Mouse (Mus musculus): ENCODE results near the gene Art4. TPM values are rescaled to one million over a fixed set of nuclear protein-coding genes. Genes with fewer than 3 reads are reported as not detected.

Art4 gene
- polyA plus RNA-seq, 1 experiment from 2014 or later: 0.06 TPM

DNA sequence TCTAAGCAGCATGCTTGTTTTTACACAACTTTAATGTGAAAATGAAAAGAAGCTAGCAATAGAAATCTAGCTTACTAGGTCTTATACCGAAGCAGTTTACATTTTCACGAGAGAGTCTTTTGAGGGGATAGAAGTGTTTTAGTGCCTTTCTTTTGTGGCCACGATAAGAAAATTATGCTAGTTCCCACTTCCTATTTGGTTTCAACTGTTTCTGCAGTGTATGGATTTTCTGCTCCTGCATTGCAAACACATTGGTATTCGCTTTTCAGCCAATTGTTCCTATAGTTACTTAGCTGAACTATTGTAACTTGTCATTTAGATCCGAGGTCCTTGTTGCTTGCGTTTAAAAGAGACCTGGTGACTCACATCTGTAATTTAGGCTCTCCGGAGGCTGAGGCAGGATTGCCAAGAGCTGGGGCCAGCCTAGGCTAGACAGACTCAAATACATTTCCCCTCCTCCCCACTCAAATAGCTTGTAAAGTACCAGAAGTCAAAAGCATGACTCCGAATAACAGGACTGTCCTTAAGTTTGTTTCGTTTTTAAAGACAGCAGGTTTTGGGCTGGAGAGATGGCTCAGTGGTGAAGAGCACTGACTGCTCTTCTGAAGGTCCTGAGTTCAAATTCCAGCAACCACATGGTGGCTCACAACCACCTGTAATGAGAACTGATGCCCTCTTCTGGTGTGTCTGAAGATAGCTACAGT, 52.7 kb downstream of the Art4 start:
- H3K9ac ChIP-seq (replicated peaks): peak overlapping the region; percentile 93
- no peaks in the 10 kb centered on the region for H3K9me3 ChIP-seq
- 26% methylated on average over 9 of the region's 9 CpGs for WGBS
- peak overlapping the region; percentile 75 for H3K4me3 ChIP-seq
- ATAC-seq (replicated peaks): no peak
- peak overlapping the region; percentile 100 for H3K27ac ChIP-seq (replicated peaks)
- H3K4me1 ChIP-seq: peaks cover 34% of the 10 kb centered on the region
- peak overlapping the region; percentile 72 for H3K4me2 ChIP-seq (replicated peaks)
- no peaks in the 10 kb centered on the region for H3K27me3 ChIP-seq
- no peaks in the 10 kb centered on the region for H3K36me3 ChIP-seq

DNA sequence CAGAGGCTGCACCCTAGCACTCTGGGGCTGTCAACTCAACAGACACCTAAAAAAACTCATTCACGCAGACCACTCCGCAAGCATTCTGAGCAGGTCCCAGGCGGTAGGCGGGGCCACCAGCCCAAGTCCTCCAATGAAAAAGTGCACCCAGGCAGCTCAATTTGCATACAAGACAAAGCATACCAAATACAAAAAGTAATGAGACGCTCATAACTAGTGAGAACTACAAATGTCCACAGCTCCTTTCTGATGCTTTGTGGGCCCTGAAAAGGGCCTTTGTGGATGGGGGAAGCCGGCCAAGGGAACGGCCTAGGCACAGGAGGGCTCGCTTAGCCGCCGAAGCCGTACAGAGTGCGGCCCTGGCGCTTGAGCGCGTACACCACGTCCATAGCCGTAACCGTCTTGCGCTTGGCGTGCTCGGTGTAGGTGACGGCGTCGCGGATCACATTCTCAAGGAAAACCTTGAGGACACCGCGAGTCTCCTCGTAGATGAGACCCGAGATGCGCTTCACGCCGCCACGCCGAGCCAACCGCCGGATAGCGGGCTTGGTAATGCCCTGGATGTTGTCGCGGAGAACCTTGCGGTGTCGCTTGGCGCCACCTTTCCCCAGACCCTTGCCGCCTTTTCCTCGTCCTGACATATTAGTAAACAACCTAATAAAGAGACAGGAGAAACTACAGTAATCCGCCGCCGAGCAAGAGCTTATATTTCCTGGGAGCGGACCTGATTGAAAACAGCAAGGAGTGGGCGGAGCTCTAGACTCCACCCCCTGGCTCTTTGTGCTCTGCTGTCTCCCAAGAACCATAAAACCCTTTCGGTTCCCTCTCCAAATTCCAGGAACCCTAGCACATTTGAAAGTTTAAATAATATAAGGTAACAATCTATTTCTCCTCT, 53.5 kb downstream of the Art4 start, which contains the start of gene Hist4h4:
Gene Hist4h4 (minus strand): TSS at position 677 of the 895 bp plus-strand sequence.
- Histone ChIP-seq H3K9ac (replicated peaks) (peak within 1 kb of the TSS; percentile 93), H3K4me2 (replicated peaks) (peak within 1 kb of the TSS; percentile 72), H3K27me3 (no peaks in the 10 kb centered on the region), H3K9me3 (no peaks in the 10 kb centered on the region), H3K4me3 (peak within 1 kb of the TSS; percentile 75), H3K4me1 (peaks cover 25% of the 10 kb centered on the region), H3K36me3 (no peaks in the 10 kb centered on the region), H3K27ac (replicated peaks) (peak within 1 kb of the TSS; percentile 100)
- under 1% methylated on average over 50 of the region's 50 CpGs for WGBS
- peak; percentile 76 for ATAC-seq (replicated peaks)

DNA sequence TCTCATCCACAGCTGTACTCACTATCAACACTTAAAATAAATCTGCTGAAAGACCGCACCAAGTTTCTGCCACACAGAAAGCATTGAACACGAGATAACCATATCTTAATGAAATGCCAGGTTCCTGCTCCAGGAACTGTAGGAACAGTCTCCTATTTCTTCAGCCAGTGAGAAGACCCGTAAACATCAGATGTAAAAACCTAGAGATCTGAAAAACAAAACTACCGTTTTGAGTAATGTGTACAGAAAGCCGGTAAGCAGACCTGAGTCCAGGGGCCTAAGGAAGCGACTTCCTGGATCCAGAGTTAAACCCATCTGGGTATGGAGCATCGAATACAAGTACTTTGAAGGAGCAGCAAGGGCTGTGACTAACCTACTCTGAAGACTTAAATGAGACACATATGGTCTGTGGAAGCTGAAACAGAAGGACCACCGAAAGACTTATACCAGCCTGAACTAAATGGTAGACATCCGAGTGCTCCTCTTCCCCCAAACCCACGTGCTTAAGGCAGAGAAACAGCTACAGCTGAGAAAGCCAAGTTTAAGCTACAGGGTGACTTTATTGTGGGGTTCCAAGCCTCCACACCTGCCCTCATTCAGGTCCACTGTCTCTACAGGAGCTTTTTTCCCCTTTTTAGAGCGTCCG, 54.3 kb downstream of the Art4 start:
- no peaks in the 10 kb centered on the region for H3K36me3 ChIP-seq
- H3K4me2 ChIP-seq (replicated peaks): peak overlapping the region; percentile 72
- H3K27ac ChIP-seq (replicated peaks): peak overlapping the region; percentile 100
- H3K9ac ChIP-seq (replicated peaks): peak overlapping the region; percentile 93
- H3K4me1 ChIP-seq: peaks cover 21% of the 10 kb centered on the region
- WGBS: 21% methylated on average over 12 of the region's 12 CpGs
- no peaks in the 10 kb centered on the region for H3K9me3 ChIP-seq
- ATAC-seq (replicated peaks): no peak; the same call in 1 of the 2 replicates
- H3K4me3 ChIP-seq: peak overlapping the region; percentile 75
- H3K27me3 ChIP-seq: no peaks in the 10 kb centered on the region

DNA sequence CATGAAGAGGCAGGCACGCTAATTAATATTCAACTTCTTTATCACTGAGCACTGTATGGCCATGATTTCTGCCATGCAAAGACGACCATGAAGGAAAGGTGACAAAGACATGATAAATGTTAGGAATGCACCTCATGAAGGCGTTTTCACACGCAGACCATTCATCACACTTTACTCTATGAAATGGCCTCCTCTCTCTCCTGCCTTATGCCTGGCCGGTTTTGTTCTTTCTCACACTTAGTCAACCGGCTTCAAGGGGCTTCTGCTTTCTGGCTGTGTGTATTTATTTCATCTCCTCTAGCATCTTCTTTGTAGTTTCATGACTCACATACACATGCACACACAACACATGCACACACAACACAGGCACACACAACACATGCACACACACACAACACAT, 56.3 kb downstream of the Art4 start:
- H3K9ac ChIP-seq (replicated peaks): no peak overlapping the region
- H3K4me1 ChIP-seq: peaks cover 14% of the 10 kb centered on the region
- no peak for ATAC-seq (replicated peaks)
- H3K27me3 ChIP-seq: no peaks in the 10 kb centered on the region
- no peak overlapping the region for H3K27ac ChIP-seq (replicated peaks)
- no peak overlapping the region for H3K4me3 ChIP-seq
- no peak overlapping the region for H3K4me2 ChIP-seq (replicated peaks)
- 83% methylated on average over 6 of the region's 6 CpGs for WGBS
- no peaks in the 10 kb centered on the region for H3K9me3 ChIP-seq
- H3K36me3 ChIP-seq: no peaks in the 10 kb centered on the region

DNA sequence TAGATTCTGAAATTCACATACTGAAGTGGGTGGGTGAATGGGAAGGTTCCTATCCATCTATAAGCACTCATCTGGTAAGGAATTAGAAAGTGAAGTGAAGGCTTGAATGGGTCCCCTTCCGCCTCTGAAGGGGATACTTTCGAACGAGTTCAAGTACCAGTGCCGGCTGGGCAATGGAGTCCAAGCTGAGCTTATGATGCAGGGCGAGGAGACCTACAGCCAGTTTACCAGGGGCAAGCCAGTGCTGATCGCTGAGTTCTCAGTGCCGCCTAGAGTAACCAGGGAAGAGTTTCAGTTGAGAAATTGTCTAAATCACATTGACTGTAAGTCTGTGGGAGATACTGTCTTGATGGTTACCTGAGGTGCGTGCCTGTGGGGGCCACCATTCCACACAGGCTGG, 56.8 kb downstream of the Art4 start:
- H3K9me3 ChIP-seq: no peaks in the 10 kb centered on the region
- peaks cover 14% of the 10 kb centered on the region for H3K4me1 ChIP-seq
- no peak overlapping the region for H3K4me2 ChIP-seq (replicated peaks)

More for the DNA sequence above, 56.8 kb downstream of the Art4 start:
- no peak for ATAC-seq (replicated peaks)
- Histone ChIP-seq H3K27ac (replicated peaks) (no peak overlapping the region), H3K9ac (replicated peaks) (no peak overlapping the region), H3K27me3 (no peaks in the 10 kb centered on the region), H3K4me3 (no peak overlapping the region), H3K36me3 (no peaks in the 10 kb centered on the region)
- WGBS: 87% methylated on average over 8 of the region's 8 CpGs

Small RNA genes within 50 kb of the gene (microRNA-seq; reads per million reads assigned to microRNA genes)
- gene Gm44364: not detected

Other genes with a start within 250 kb of the Art4 start
- 0.29 and 0.34 TPM in 2 replicates for gene Plbd1, start 195.8 kb downstream of the Art4 start, polyA plus RNA-seq (2015; fragmentation: Nextera tagmentation; extraction: Ambion mirVana)
- gene Gucy2c, start 76.0 kb downstream of the Art4 start, polyA plus RNA-seq (2015; fragmentation: Nextera tagmentation; extraction: Ambion mirVana): 0.05 TPM in 2 replicates
- gene Hist4h4, start 53.3 kb downstream of the Art4 start, polyA plus RNA-seq (2015; fragmentation: Nextera tagmentation; extraction: Ambion mirVana): 0.97 and 1.1 TPM in 2 replicates
- gene H2afj, start 49.5 kb downstream of the Art4 start, polyA plus RNA-seq (2015; fragmentation: Nextera tagmentation; extraction: Ambion mirVana): 120 and 132 TPM in 2 replicates
- 0.93 and 1.1 TPM in 2 replicates for gene BC049715, start 30.1 kb downstream of the Art4 start, polyA plus RNA-seq (2015; fragmentation: Nextera tagmentation; extraction: Ambion mirVana)
- 79.0 and 82.5 TPM in 2 replicates for gene Wbp11, start 29.5 kb downstream of the Art4 start, polyA plus RNA-seq (2015; fragmentation: Nextera tagmentation; extraction: Ambion mirVana)
- 0.18 TPM in 1 of 2 replicates, not detected in the other for gene Smco3, start 22.3 kb downstream of the Art4 start, polyA plus RNA-seq (2015; fragmentation: Nextera tagmentation; extraction: Ambion mirVana)
- gene Mgp, start 18.1 kb upstream of the Art4 start, polyA plus RNA-seq (2015; fragmentation: Nextera tagmentation; extraction: Ambion mirVana): 7.2 and 8.8 TPM in 2 replicates
- 0.18 and 0.66 TPM in 2 replicates for gene Erp27, start 64.4 kb upstream of the Art4 start, polyA plus RNA-seq (2015; fragmentation: Nextera tagmentation; extraction: Ambion mirVana)
- not detected in 2 replicates for gene Pde6h, start 66.1 kb upstream of the Art4 start, polyA plus RNA-seq (2015; fragmentation: Nextera tagmentation; extraction: Ambion mirVana)
- gene Arhgdib, start 84.2 kb upstream of the Art4 start, polyA plus RNA-seq (2015; fragmentation: Nextera tagmentation; extraction: Ambion mirVana): 16.8 and 17.1 TPM in 2 replicates